Mouse (Mus musculus) hindbrain, embryonic 16.5 days (tissue): ENCODE results near the gene Tpi1. TPM values are rescaled to one million over a fixed set of nuclear protein-coding genes. Genes with fewer than 3 reads are reported as not detected.
A peak's percentile ranks its signal among the peaks of the same experiment; 100 is the strongest.

Experiments
- ATAC-seq: fragments of 200-750 bp; cut with Nextera tagmentation; 2 replicates; pipeline ENCODE4 v1.8.0; 2017; ENCODE audit warnings: moderate TSS enrichment, moderate library complexity
- H3K27ac ChIP-seq: fragments of 300-500 bp; sonication (generic); 2 replicates; pipeline ENCODE4 v1.5.1; 2014; ENCODE audit warnings: low read depth, mild to moderate bottlenecking, control low read depth, low read length, moderate library complexity
- H3K27me3 ChIP-seq: fragments of 300-500 bp; sonication (generic); replicated peaks from 2 replicates; pipeline ENCODE4 v1.6.1; 2014; ENCODE audit warnings: low read length; ENCODE audit not compliant: control insufficient read depth, insufficient read depth
- H3K36me3 ChIP-seq: fragments of 300-500 bp; sonication (generic); 2 replicates; pipeline ENCODE4 v1.6.1; 2014; ENCODE audit warnings: mild to moderate bottlenecking, low read length, moderate library complexity, mixed read lengths; ENCODE audit not compliant: control insufficient read depth, insufficient read depth
- H3K4me1 ChIP-seq: fragments of 300-500 bp; sonication (generic); 2 replicates; pipeline ENCODE4 v1.6.1; 2014; ENCODE audit warnings: low read depth, low read length; ENCODE audit not compliant: control insufficient read depth, insufficient read depth
- H3K4me2 ChIP-seq: fragments of 300-500 bp; sonication (generic); 2 replicates; pipeline ENCODE4 v1.6.1; 2014; ENCODE audit warnings: mild to moderate bottlenecking, low read length, control low read depth, moderate library complexity
- H3K4me3 ChIP-seq: fragments of 300-500 bp; sonication (generic); 2 replicates; pipeline ENCODE4 v1.5.1; 2014; ENCODE audit warnings: mild to moderate bottlenecking, low read length, control low read depth, moderate library complexity
- H3K9ac ChIP-seq: fragments of 300-500 bp; sonication (generic); 2 replicates; pipeline ENCODE4 v1.6.1; 2014; ENCODE audit warnings: low read depth, mild to moderate bottlenecking, control low read depth, low read length, moderate library complexity
- H3K9me3 ChIP-seq: fragments of 300-500 bp; sonication (generic); 2 replicates; pipeline ENCODE4 v1.6.1; 2014; ENCODE audit warnings: mild to moderate bottlenecking, low read length, moderate library complexity; ENCODE audit not compliant: control insufficient read depth
- WGBS: fragments of 180-500 bp; shearing (Covaris S2); extraction: QIAGEN DNeasy Blood & Tissue Kit; methylation state at CpG from one replicate; pipeline ENCODE4 v1.1.7; 2014; 5-methylcytosine and 5-hydroxymethylcytosine counted together
- polyA plus RNA-seq: library from polyadenylated mRNA; unstranded; fragments of >200 nt; fragmentation: Nextera tagmentation; extraction: Ambion mirVana; gene quantifications from 2 replicates; pipeline ENCODE4 v1.2.1, GENCODE M21; 2015

Tpi1 gene
- polyA plus RNA-seq, 1 experiment from 2014 or later = 601 TPM

DNA sequence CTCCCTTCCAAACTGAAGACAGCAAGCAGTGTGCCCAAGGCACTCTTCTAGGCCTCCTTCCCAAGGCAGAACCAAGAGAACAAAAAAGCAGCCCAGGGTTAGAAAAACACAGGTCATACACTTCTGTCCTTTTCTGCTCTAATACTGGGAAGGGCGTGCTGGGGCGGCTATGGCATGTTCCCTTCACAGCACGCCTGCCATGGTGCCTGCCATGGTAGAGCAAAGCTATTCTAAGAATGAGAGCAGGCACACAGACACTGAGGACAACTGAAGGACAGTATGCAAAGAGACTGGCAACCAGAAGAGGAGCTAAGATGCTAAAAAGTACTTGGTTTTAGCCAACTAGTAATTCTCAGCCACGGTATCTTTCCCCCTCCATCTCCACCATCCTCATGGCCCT, 8.0 kb upstream of the Tpi1 start:
- Histone ChIP-seq H3K9ac (no peak overlapping the region), H3K9me3 (no peaks in the 10 kb centered on the region), H3K4me3 (no peak overlapping the region), H3K27ac (no peak overlapping the region), H3K4me1 (no peaks in the 10 kb centered on the region), H3K36me3 (peaks cover 69% of the 10 kb centered on the region), H3K4me2 (no peak overlapping the region), H3K27me3 (no peaks in the 10 kb centered on the region)
- 94% methylated on average over 4 of the region's 4 CpGs for WGBS
- no peak for ATAC-seq

DNA sequence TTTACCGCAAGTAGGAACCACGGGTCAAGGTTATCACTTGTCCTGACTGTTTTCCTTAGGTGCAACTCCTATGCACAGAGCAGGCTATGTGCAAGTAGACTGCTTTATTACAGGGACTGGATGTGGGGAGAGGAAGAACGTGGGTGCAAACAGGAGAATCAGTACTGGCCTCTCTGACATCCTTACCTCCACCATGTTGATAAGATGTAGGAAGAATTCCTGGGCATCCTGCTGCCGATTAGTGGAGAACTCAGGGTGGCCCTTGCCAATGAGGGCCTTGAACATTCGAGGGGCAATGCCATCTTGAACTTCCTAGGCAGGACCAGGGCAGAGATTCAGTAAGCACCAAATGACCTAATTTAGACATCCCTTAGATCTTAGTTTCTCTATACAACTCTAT, 6.8 kb upstream of the Tpi1 start:
- Histone ChIP-seq H3K9me3 (no peaks in the 10 kb centered on the region), H3K4me2 (no peak overlapping the region), H3K9ac (no peak overlapping the region), H3K36me3 (peaks cover 75% of the 10 kb centered on the region), H3K27ac (no peak overlapping the region), H3K4me3 (no peak overlapping the region), H3K4me1 (no peaks in the 10 kb centered on the region), H3K27me3 (no peaks in the 10 kb centered on the region)
- ATAC-seq = no peak
- 97% methylated on average over 5 of the region's 5 CpGs for WGBS

GRCm38 (mm10) chr6:124817971-124818370, 3.9 kb upstream of the Tpi1 start:
- Histone ChIP-seq H3K36me3 (peaks cover 55% of the 10 kb centered on the region), H3K4me3 (no peak overlapping the region), H3K27me3 (no peaks in the 10 kb centered on the region), H3K27ac (no peak overlapping the region), H3K9ac (no peak overlapping the region), H3K9me3 (no peaks in the 10 kb centered on the region), H3K4me2 (no peak overlapping the region), H3K4me1 (peaks cover 7% of the 10 kb centered on the region)
- no peak for ATAC-seq
- WGBS = 91% methylated on average over 8 of the region's 8 CpGs

DNA sequence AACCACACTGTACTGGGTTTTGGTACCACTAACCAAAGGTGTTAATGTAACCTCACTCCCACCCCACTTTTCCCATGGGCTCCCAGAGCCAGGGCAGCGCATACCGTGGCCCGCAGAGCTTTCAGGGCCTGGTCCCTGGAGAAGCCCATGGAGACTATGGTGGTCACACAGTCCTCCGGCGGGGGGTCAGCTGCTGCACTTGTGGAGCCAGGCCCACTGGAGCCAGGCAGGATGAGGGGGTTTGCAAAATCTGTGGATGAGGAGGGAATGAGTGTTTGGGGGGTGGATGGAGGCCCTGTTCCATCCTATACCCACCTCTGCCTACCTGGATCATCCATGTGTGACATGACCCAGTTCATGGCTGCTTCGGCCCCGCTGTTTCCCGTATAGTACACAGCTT, 3.5 kb upstream of the Tpi1 start:
- Histone ChIP-seq H3K27ac (no peak overlapping the region), H3K4me2 (no peak overlapping the region), H3K4me3 (no peak overlapping the region), H3K36me3 (peaks cover 51% of the 10 kb centered on the region), H3K9ac (no peak overlapping the region), H3K4me1 (peaks cover 11% of the 10 kb centered on the region), H3K9me3 (no peaks in the 10 kb centered on the region), H3K27me3 (no peaks in the 10 kb centered on the region)
- no peak for ATAC-seq
- WGBS = 95% methylated on average over 8 of the region's 8 CpGs

DNA sequence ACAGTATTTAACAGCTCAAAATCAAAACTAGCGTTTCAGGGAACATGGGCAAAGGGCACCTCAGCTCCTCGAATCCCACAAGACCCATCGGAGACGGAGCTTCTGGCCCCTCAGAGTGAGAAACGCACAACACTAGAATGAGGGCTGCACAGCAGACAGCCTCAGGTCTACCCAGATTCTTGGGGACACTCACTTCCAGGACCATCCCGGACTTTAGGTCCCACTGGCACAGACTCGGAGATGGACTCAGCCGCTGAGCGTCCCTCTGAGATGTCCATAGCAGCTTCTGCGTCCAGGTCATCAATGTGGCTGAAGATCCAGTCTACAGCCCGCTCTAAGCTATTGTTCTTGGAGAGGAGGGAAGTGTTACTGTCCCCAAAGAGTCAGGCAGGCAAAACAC, 3.0 kb upstream of the Tpi1 start:
- Histone ChIP-seq H3K36me3 (peaks cover 47% of the 10 kb centered on the region), H3K4me3 (no peak overlapping the region), H3K9ac (no peak overlapping the region), H3K27me3 (no peaks in the 10 kb centered on the region), H3K9me3 (no peaks in the 10 kb centered on the region), H3K4me2 (no peak overlapping the region), H3K4me1 (peaks cover 16% of the 10 kb centered on the region), H3K27ac (no peak overlapping the region)
- 95% methylated on average over 11 of the region's 11 CpGs for WGBS
- ATAC-seq = no peak

DNA sequence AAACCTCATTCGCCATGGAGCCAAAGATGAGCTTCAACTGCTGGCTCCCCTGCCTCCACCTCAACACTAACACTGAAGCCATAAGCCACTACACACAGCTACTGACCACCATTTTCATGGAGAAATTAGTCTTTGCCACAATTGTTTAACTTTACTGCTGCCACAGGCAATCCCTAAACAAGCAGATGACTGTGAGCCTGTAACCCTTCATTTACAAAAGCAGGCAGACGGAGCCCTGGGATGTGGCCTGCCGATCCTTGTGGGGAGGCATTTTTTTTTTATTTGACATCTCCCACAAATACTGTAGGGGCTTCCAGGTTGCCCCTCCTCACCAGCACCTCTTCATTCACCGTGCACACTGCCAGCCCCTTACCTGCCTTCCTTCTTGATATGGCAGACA, 2.5 kb upstream of the Tpi1 start:
- Histone ChIP-seq H3K4me1 (peaks cover 19% of the 10 kb centered on the region), H3K36me3 (peaks cover 47% of the 10 kb centered on the region), H3K27me3 (no peaks in the 10 kb centered on the region), H3K4me3 (no peak overlapping the region), H3K4me2 (no peak overlapping the region), H3K9me3 (no peaks in the 10 kb centered on the region), H3K9ac (no peak overlapping the region), H3K27ac (no peak overlapping the region)
- WGBS = 90% methylated on average over 4 of the region's 4 CpGs
- no peak for ATAC-seq

GRCm38 (mm10) chr6:124814858-124815774, 1.0 kb upstream of the Tpi1 start:
- Histone ChIP-seq H3K9ac (no peak overlapping the region), H3K4me1 (peaks cover 19% of the 10 kb centered on the region), H3K27me3 (no peaks in the 10 kb centered on the region), H3K36me3 (peaks cover 39% of the 10 kb centered on the region), H3K27ac (0 out of 2 replicates have a peak overlapping the region, but pooled peaks have one; percentile 5), H3K4me3 (no peak overlapping the region), H3K9me3 (no peaks in the 10 kb centered on the region), H3K4me2 (no peak overlapping the region)
- ATAC-seq = no peak
- WGBS = 70% methylated on average over 9 of the region's 9 CpGs

DNA sequence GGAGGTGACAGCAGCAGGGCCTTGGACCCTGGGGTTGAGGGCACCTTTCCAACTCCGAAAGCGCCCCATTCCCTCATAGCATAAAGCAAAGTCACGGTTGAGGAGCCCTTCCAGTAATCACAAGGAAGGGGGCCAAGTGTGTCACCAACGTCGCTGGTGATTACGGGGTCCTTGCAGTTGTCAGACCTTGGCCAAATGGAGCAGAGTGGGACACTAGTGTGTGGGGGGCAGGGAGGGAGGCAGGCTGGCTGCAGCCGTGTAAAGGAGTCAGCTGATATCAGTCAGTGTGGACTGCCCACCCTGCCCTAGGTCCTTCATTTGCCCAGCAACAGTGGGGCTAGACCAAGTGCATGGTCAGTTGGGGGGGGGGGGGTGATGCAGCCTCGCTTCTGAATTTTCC, 352 bp upstream of the Tpi1 start:
- Histone ChIP-seq H3K27ac (peak overlapping the region; percentile 90), H3K9me3 (no peaks in the 10 kb centered on the region), H3K36me3 (peaks cover 32% of the 10 kb centered on the region), H3K4me3 (peak overlapping the region; percentile 53), H3K9ac (peak overlapping the region; percentile 83), H3K4me2 (peak overlapping the region; percentile 91), H3K27me3 (no peaks in the 10 kb centered on the region), H3K4me1 (peaks cover 23% of the 10 kb centered on the region)
- ATAC-seq = peak; percentile 47
- WGBS = 39% methylated on average over 8 of the region's 8 CpGs

- ATAC-seq = peak; percentile 80
- Histone ChIP-seq H3K4me3 (peak overlapping the region; percentile 53), H3K4me2 (peak overlapping the region; percentile 91), H3K27ac (peak overlapping the region; percentile 90), H3K36me3 (peaks cover 25% of the 10 kb centered on the region), H3K9me3 (no peaks in the 10 kb centered on the region), H3K4me1 (peaks cover 24% of the 10 kb centered on the region), H3K9ac (peak overlapping the region; percentile 83), H3K27me3 (no peaks in the 10 kb centered on the region)
- WGBS = 0% methylated on average over 18 of the region's 18 CpGs
Measured at GRCm38 (mm10) chr6:124813496-124813895, 600 bp downstream of the Tpi1 start.
